Mouse (Mus musculus) bone marrow macrophage, adult 2 months (primary cell): Measurements from ENCODE around the gene Tspoap1.

Experiments
- CTCF ChIP-seq: IDR thresholded peaks from 2 replicates; pipeline ENCODE4 v1.5.1; 2012; ENCODE audit warnings: low read depth, mild to moderate bottlenecking, low read length, moderate library complexity
- POLR2A ChIP-seq: IDR thresholded peaks from 2 replicates; pipeline ENCODE4 v1.6.1; 2012; ENCODE audit warnings: mild to moderate bottlenecking, low read depth, low read length, borderline replicate concordance

DNA sequence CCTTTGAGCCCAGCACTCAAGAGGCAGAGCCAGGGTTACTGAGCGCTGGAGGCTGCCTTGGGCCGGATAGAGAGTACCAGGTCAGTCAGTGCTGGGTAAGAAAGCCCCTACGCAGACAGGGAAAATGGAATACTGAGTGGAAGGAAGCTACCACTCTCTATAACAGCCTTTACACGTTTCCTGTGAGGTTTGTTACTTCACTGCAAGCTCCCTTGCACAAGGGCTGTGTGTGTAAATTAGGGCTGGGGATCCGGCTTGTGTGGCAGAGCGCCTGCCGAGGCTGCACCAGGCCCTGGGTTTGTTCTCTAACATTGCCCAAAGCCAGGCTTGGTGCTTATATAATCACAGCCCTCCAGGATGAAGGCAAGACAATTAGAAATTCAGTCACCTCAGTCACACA, 40.8 kb upstream of the Tspoap1 start:
- TF ChIP-seq CTCF = no peak
- TF ChIP-seq POLR2A = no peak
